Mouse (Mus musculus) adrenal gland, adult (tissue): Measurements from ENCODE around the gene Lbr.

ENCODE experiments used
- DNase-seq, 2 experiments: peaks; one replicate each; pipeline ENCODE4 v3.0.0; 2022 to 2023; ENCODE audit warnings: low spot score in 1 of 2; ENCODE audit not compliant: inconsistent age in 2 of 2

Gene Lbr

DNA sequence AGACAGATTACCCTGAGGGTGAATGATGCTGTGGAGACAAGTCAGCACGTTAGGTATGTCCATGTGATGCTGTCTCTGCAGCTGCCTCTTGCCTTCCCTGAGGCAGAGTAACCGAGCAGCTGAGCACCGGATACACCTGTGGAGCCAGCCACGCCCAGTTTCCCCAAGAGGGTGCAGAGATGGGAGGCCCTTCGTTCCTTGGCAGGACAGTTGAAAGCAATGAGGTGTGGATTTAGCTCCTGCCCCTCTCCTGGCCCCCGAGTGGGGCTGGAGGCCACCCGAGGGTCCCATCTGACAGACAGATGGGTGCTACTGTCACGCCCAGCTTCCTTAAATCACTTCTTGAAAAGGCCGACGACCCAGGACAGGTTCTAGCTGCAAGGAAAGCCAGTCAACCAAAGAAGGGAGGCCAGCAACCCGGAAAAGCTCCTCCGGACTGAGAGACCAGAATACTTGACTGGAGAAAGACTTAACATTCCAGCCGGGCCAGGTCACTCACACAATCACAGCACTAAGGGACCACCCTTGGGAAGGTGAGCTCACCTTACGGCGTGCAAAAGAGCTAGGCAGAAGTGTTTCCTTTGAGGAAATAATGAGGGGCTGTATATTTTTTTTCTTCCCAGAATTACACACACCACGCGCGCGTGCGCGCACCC, 10.4 kb upstream of the Lbr start:
- peak in 1 of 2 experiments; percentile 28 for DNase-seq

DNA sequence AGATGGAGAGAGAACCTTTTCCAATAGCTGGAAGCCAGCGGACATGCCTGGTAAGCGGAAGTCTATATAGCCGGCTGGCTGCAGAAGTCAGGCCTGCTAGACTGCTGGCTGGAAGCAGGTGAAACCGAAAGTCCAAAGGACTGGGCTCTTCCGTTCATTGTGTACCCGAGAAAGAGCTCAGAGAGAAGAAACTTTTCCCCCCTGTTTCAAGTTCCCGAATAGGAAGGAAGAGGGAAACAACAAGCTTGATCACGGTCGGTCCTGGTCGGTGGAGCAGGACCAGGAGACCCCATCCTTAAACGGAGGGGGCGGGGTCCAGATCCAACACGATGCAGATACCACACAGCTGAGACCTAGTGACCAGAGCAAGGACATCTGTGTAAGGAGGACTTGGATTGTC, 9.6 kb upstream of the Lbr start:
- peak; percentile 16 to 45 for DNase-seq

DNA sequence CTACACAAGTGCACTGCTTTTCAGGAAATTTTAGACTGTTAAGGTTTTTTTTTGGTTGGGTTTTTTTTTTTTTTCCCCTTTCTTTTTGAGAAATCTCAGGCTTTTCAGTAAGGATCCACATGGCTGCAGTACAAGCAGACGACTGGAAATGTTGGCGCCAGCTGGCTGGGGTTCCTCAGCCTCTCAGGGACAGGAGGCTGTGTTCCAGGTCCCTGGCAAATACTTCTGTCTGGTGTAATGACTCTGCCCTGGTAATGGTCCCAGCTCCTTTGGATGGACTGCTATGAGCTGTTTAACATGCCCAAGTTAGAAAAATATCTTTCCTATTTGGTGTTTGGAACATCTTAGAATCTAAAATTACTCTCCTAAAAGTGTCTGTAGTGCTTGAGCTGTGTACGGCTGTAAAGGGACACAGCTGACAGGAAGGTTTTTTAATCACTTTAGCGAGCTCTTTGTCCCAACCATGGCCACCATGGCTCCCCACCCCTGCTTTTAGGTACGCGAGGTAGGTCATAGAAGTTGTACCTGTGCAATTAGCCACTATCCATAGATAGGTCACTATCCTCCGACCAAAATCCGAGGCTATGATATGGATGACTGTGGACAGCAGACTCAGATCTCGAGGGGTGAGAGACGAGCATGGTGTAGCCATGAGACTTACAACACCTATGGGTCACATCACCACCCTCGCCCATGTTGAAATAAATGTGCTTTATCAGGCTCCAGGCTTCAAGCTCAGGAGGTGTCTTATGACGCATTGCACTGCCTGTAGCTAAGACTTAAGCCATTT, 8.9 kb upstream of the Lbr start:
- peak in 1 of 2 experiments; percentile 51 for DNase-seq

DNA sequence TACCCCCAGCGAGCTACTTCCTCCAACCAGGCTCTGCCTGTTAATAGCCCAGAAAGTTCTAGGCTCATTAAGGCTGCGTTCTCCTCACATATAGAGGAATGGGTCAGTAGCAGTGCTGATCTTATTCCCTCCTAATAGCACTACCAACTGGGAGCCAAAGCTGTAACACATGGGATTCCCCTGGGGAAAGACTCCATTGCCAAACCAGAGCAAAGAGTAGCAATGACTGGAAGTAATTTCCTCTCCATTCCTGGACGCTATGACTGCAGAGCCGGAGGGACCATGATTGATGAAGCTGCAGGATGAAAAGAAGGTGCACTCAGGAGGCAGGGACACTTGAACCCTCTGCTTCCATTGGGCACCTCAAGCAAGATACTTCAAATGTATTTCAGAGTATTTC, 7.6 kb upstream of the Lbr start:
- peak in 1 of 2 experiments; percentile 41 for DNase-seq

DNA sequence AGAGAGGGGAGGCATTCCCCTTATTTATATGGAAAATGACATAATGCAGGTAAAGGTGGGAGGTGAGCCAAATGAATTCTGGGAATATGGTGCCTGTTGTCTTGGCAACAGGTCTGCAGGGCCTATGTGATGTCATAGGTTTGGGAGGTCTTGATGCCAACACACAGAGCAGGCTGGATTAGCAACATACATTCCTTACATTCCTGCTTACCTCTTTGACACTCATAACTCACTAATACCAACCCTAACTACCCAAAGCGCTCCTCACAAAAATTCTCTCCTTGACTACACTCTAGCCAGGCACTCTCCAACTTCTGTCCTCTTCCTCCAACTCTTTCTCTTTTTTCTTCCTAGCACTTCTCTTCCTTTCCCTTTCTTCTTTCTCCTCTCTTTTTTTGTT, 5.4 kb upstream of the Lbr start:
- DNase-seq: no peak

DNA sequence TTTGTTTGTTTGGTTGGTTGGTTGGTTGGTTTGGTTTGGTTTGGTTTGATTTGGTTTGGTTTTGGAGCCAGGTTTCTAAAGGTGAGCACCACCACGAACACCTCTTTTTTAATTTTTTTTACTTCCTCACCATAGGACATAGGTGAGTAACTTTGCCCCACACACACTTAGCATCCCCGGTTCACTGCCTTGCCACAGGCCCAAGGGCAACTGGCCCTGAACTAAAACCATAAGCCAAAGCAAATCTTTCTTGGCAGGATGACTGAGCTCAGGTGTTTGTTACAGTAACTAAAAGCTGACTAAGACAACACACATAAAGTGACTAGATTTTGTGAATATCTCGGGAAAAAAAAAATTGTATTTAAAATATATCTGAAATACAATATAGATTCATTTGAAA, 4.5 kb upstream of the Lbr start:
- no peak for DNase-seq

DNA sequence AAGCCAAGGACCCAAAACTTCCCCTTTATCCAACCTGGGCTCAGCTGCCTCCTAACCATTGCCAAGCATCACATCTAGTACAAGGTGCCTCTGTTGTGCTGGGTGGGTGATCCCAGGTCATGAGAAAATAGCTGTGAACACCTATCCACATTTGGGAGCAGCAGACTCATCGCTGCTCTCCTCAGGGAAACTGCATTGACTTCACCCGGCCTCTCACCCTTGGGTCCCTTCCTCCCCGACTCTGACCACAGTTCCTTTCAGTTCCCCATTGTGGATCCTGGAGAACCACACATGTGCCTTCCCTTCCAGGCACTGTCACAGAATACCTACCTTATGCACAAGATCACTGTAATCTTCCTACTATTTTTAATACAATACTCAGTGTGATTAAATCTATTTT, 2.9 kb upstream of the Lbr start:
- no peak for DNase-seq

DNA sequence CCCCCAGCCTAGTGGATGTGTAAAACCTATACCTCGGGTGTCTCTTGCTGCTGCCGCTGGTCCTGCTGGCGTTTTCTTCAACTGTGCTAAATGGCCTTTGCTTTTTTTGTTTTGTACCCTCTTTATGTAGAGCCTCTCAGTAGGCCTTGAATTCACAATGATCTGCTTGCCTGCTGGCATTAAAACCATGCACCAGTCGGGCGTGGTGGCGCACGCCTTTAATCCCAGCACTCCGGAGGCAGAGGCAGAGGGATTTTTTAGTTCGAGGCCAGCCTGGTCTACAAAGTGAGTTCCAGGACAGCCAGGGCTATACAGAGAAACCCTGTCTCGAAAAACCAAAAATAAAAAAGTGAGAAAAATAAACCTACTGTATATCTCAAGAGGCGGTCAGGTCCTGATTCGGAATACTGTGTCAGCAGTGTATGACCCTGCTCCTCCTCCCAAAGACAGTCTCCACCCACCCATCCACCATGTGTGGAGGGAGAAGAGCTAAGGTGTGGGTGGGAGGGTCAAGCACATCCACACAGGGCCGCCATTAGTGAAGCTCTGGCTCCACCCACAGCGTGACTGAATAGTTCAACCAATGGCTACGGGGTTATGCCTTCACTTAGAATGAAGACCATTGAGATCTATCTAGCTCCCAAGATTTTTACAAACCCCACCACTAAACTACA, 2.2 kb upstream of the Lbr start:
- DNase-seq: no peak

DNA sequence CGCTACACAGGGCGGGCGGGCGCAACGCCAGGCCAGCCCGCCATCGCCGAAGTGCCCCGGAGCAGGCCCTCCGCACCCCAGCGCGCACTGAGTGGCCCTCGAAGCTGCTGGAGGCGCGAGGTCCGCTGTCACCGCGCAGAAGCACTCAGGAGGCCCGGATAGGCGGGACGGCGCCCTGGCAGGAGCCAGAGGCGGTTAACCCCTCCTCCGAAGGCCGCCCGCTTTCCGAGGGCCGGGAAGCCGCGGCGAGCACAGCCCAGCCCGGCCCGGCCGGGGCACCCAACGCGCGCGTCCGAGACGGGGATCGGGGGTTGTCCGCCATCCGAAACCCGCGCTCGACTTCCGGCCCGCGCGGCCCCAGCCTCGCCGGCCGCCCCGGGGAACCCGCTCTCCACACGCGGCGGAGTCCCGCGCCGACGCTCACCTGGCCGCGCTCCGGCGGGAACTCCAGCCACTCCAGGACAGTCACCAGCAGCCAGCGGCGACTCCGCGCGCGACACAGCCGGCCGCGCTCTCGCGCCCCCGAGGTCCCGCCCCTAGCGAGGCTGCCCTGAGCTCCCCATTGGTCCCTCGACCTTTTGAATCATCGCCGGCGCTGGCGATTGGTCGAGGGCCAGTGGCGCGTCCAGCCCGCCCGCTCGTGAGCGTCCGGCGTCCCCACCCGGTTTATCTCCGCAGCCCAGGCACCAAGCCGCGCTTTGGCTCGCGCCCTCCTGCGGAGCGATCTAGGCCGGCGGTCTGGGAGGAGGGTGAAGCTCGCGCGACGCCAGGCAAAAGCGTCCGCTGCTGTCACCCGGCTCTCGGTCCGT, 778 bp downstream of the Lbr start:
- peak; percentile 98 to 99 for DNase-seq

DNA sequence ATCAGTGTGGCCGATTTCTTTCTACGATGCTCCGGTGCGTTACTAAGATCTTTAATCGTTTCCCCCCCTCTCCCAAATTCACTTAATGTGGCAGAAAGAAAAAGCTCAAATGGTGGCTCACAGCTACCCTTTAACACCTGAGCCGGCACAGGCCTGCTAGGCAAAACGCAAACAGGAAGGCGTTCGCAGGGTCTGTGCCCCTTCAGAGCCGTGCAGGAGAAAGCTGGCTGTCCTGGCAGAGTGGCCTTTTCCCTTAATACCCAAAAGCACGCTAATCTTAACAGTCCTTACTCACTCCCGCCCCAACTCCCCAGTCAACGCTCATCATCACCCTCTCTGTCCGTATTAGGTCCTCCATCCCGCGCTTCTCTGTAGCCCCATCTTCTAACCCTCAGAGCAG, 1.4 kb downstream of the Lbr start:
- no peak for DNase-seq

DNA sequence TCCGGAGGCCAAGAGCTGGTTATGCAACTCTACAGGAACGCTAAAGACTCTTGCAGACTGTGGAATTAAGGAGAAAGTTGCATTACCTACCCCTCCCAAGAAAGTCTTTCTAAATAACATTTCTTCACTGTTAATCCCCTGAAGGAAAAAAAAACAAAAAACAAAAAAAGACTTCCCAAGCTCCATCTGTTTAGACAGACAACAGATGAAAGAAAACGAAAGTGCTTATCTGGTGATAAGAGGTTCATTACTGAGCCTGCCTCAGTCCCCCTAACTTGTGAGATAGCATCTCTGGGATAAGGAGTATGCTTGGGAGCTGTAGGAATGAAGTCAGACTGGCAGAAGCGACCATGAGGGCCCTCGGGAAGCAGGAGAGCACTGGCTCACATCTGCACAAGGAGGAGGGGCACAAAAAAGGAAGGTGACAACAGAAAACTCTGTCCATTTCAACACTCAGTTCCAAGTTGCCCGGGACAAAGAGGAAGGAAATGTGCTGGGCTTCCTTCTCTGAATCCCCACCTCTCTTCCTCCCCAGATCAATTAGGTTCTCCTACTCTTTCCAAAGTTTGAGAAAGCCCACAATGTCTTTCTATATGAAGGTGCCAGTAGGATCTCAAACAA, 3.0 kb downstream of the Lbr start:
- DNase-seq: peak in 1 of 2 experiments; percentile 26

DNA sequence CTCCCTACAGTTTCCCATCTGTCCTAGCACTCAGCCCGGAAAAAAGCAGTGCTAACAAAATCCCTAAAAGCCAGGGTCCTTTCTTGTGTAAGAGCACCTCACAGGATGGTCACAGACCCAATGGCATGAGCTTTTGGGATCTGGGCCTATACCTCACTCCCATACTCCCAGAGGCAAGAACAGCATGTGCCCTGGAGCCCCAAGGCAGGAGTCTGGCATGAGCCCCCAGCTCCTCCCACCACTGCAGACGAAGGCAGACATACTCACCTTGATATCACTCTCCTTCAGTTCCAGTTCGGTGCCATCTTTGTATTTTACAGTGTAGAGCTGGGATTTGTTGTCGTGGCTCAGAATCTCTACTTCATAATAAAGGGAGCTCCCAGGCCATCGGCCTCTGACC, 4.7 kb downstream of the Lbr start:
- no peak for DNase-seq

DNA sequence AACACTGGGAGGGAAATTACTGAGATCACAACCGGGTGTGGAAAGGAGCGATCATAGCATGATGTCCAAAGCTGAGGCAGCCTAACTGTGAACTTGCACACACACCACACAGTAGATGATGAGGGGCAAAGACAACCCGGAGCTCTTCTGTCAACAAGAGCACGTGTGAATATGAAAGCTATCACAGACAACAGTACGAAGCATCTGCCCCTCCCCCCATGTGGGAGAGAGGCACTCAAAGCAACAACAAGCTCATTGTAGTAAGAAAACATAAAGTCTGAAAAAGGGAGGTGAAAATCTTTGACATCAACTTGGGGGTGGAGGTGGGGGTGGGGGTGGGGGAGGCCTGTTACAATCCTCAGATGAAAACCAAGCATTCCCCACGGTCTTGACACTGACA, 9.7 kb downstream of the Lbr start:
- no peak for DNase-seq

DNA sequence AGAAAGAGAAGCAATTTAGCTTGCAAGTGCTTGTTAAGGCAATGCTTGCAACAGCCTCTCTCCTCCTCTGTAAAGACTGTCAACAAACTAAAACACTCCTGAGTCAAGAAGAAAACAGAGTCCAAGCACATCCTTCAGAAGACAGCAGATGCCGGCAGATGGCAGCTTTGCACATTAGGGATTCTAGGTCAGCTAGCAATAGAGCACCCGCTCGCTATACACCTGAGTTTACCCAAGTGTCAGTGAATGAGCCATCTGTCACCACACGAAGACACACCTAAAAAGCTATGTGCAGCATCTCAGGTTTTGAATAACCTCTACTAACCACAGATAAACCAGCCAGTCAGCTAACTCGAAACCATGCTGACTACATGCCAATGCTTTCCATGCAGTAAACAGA, 10.1 kb downstream of the Lbr start:
- DNase-seq: no peak

DNA sequence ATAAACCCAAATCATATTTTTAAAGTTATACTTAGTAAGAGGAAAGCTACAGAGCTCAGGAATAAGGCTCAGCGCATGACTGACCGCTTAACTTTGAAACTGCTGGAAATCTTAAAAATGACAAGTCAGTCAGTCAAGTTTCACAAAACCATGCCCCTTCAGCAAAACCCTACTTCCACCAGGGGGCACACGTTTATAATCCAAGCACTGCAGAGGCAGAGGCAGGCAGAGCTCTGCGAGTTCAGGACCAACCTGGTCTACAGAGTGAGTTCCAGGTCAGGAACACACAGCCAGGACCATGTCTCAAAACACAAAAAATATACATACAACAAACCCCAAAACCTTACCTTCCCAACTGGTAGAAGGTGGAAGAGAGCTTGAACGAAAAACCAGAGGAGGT, 14.5 kb downstream of the Lbr start:
- DNase-seq: no peak

DNA sequence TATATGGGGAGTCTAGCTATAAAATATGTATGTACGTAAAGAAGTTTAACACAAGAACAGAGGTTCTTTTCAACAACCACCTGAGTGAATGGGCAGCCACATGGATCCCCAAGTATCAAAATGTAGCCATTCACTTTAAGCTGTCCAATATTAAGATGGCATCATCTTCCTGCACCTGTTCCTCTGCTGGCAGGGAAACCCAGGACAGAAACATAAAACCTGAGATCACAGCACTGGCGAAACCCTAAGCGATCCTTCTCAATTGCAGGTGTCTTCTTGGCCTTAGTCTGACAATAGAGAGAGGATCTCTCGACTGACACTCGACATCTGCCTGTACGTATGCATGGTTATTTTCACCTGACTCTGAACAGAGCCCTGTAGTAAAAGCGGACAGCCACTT, 16.1 kb downstream of the Lbr start:
- DNase-seq: no peak

DNA sequence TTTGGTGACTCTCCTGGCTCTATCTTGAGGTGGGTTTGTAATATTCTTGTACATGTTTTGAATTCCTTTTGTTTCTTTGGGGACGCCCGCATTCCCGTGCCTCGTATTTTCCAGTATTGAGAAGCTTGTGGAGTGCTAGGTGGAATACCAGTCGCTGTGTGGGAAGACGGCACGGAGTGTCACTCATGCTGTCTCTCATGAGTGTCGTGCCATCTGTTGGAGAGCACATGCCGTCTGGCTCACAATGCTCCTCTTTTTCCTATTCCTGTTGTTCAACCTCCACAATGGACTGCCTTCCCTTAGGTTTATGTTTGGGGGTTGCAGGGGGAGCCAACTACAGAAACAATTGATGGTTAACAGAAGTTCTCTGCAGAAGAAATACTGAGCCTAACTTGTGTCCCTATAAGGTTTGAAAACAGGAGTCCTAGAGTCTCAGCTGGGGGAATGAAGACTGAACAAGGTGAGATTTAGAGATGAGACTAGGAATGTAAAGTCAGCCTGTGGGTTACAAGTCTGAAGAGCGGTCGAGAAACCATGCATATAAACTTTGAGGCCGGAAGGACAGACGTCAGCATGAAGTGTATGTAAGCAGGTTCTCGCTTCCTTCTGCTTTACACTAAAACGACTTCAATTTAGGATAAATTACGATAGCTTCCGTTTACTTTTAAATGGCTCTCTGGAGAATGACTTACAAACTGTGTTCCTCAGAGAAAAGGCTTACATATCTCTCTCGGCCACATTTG, 31.2 kb downstream of the Lbr start:
- no peak for DNase-seq

DNA sequence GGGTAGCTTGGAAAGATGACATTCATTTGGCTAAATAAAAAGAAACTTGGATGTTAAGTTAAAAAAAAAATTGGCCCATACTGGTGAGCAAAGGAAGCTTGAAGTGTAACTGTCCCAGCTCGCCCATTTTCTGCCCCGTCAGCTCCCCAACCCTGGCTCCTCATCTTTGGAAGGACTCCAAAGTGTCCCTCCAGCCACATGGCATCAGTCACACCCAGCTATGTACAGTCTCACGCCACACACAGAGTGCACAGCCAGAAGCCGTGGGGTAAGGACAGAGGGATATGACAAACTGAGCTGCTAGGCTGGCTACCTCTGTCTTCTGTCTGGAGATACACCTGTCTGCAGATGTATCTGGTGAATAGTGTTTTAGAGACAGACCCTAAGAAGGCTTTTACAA, 42.2 kb downstream of the Lbr start:
- DNase-seq: no peak

DNA sequence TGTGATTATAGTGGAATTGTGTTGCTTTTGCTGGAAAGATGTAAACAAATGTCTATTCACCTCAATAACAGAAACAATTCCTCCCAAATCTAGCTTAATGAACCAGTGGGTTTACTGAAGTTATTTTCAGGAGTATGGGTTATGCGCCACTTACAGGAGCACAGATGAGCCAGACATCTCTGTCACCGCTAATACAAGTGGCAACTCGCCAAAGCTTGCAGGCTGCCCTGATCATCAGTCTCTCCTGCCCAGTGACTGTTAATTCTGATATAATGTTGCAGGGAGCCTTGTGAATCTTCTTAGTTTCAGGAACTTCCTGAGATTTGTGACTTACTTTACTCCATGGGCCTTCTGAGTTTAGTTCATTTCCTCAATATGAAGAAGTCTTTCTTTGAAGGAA, 42.9 kb downstream of the Lbr start:
- DNase-seq: no peak

DNA sequence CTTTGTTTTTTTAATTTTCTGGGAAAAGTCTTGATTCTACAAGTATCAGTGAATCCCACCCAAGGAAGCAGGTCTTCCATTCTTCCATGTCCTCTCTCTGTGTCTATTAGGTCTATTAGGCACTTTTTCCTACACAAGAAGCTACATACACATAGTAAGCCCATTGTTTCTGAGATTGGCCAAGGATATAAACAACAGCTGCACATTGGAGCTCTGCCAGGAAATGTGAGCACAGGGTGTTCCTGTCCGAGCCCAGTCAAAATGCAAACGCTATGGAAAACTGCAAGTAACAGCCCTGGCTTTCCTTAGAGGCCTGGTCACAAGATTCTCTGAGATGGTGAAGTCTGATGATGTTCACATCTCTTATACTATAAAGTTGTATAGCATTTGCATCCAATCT, 49.3 kb downstream of the Lbr start:
- peak; percentile 5 to 24 for DNase-seq
